Mouse (Mus musculus) E14TG2a.4 (cell line): ENCODE measurements around the gene Notch4.
A peak's percentile ranks its signal among the peaks of the same experiment; 100 is the strongest.

Experiments
- H3K27me3 ChIP-seq: 2 replicates; pipeline ENCODE4 v1.6.1; 2014; ENCODE audit warnings: low read length, control low read depth; ENCODE audit not compliant: insufficient read depth
- H3K36me3 ChIP-seq: 2 replicates; pipeline ENCODE4 v1.6.1; 2014; ENCODE audit warnings: low read length, control low read depth; ENCODE audit not compliant: insufficient read depth
- H3K4me1 ChIP-seq: replicated peaks from 2 replicates; pipeline ENCODE4 v1.6.1; 2014; ENCODE audit warnings: low read depth, low read length, control low read depth
- H3K4me3 ChIP-seq: replicated peaks from 2 replicates; pipeline ENCODE4 v1.5.1; 2014; ENCODE audit warnings: mild to moderate bottlenecking, low read length
- H3K9me3 ChIP-seq: 2 replicates; pipeline ENCODE4 v1.6.1; 2014; ENCODE audit warnings: low read length, control low read depth
- CTCF ChIP-seq: conservative IDR thresholded peaks from 2 replicates; pipeline ENCODE4 v1.5.1; 2014; ENCODE audit warnings: low read length
- NANOG ChIP-seq: IDR thresholded peaks from 2 replicates; pipeline ENCODE4 v1.6.1; 2014; ENCODE audit warnings: borderline replicate concordance, low read length, mixed read lengths
- POU5F1 ChIP-seq: IDR thresholded peaks from 2 replicates; pipeline ENCODE4 v1.6.1; 2014; ENCODE audit warnings: low read length, borderline replicate concordance

Gene Notch4

GRCm38 (mm10) chr17:34578070-34578469 is 14.0 kb downstream of the Notch4 start:
- H3K27me3 ChIP-seq = no peaks in the 10 kb centered on the region
- H3K4me3 ChIP-seq = no peak overlapping the region
- H3K36me3 ChIP-seq = peaks cover 94% of the 10 kb centered on the region
- peaks cover 8% of the 10 kb centered on the region; the same call in 1 of the 2 replicates for H3K9me3 ChIP-seq
- no peak for TF ChIP-seq NANOG
- no peak for TF ChIP-seq CTCF
- TF ChIP-seq POU5F1 = no peak
- peaks cover 26% of the 10 kb centered on the region for H3K4me1 ChIP-seq

DNA sequence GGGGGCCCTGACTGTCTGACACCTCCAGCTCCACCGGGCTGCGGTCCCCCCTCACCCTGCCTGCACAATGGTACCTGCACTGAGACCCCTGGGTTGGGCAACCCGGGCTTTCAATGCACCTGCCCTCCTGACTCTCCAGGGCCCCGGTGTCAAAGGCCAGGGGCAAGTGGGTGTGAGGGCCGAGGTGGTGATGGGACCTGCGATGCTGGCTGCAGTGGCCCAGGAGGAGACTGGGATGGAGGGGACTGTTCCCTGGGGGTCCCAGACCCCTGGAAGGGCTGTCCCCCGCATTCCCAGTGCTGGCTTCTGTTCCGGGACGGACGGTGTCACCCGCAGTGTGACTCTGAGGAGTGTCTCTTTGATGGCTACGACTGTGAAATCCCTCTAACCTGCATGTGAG is 18.5 kb downstream of the Notch4 start:
- Histone ChIP-seq H3K27me3 (no peaks in the 10 kb centered on the region), H3K4me1 (peaks cover 46% of the 10 kb centered on the region), H3K9me3 (peaks cover 8% of the 10 kb centered on the region; the same call in 1 of the 2 replicates), H3K36me3 (peaks cover 72% of the 10 kb centered on the region), H3K4me3 (no peak overlapping the region)
- TF ChIP-seq CTCF (no peak), POU5F1 (no peak), NANOG (no peak)

- Histone ChIP-seq H3K27me3 (no peaks in the 10 kb centered on the region), H3K9me3 (peaks cover 8% of the 10 kb centered on the region; the same call in 1 of the 2 replicates), H3K4me1 (peaks cover 53% of the 10 kb centered on the region), H3K36me3 (peaks cover 63% of the 10 kb centered on the region), H3K4me3 (0 out of 2 replicates have a peak overlapping the region, but pooled peaks have one; percentile 21)
- TF ChIP-seq POU5F1 (no peak), CTCF (no peak), NANOG (no peak)
Measured at GRCm38 (mm10) chr17:34583397-34583796, 19.3 kb downstream of the Notch4 start.

GRCm38 (mm10) chr17:34583819-34584218 is 19.8 kb downstream of the Notch4 start:
- peaks cover 59% of the 10 kb centered on the region for H3K36me3 ChIP-seq
- no peak for TF ChIP-seq NANOG
- TF ChIP-seq POU5F1 = no peak
- TF ChIP-seq CTCF = no peak
- H3K4me1 ChIP-seq = peaks cover 57% of the 10 kb centered on the region
- peaks cover 8% of the 10 kb centered on the region; the same call in 1 of the 2 replicates for H3K9me3 ChIP-seq
- no peaks in the 10 kb centered on the region for H3K27me3 ChIP-seq
- H3K4me3 ChIP-seq = 0 out of 2 replicates have a peak overlapping the region, but pooled peaks have one; percentile 21

- no peaks in the 10 kb centered on the region for H3K27me3 ChIP-seq
- peaks cover 49% of the 10 kb centered on the region for H3K36me3 ChIP-seq
- H3K9me3 ChIP-seq = peaks cover 8% of the 10 kb centered on the region; the same call in 1 of the 2 replicates
- TF ChIP-seq CTCF = no peak
- TF ChIP-seq NANOG = no peak
- peaks cover 69% of the 10 kb centered on the region for H3K4me1 ChIP-seq
- no peak overlapping the region for H3K4me3 ChIP-seq
Measured at GRCm38 (mm10) chr17:34585121-34585520, 21.1 kb downstream of the Notch4 start.

DNA sequence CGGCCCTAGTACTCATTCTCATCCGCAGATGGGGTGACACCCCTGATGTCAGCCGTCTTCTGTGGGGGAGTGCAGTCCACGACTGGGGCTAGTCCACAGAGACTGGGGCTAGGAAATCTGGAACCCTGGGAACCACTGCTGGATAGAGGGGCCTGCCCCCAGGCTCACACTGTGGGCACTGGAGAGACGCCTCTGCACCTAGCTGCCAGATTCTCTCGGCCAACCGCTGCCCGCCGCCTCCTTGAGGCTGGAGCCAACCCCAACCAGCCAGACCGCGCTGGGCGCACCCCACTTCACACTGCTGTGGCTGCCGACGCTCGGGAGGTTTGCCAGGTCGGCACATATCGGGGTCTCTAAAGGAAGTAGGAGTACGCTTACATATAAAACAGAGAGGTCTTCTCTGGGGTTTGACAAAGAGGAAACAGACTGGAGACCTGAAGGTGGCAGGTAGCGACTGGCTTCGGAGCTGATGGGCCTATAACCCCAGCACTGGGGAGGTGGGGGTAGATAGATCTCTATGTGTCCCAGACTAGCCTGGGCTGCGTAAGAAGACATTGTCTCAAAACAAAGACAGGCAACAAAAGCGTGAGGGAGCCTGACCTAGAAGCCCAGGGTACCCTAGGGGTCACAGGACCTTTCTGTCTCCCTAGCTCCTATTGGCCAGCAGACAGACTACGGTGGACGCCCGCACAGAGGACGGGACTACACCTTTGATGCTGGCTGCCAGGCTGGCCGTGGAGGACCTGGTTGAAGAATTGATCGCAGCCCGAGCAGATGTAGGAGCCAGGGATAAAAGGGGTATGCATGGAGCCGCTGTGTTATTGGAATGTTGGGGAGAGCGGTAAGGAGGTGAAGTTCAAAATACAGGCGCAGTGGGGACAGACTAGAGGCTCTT is 22.1 kb downstream of the Notch4 start:
- Histone ChIP-seq H3K27me3 (no peaks in the 10 kb centered on the region), H3K36me3 (peaks cover 39% of the 10 kb centered on the region), H3K9me3 (peaks cover 8% of the 10 kb centered on the region; the same call in 1 of the 2 replicates), H3K4me3 (peak overlapping the region; percentile 91), H3K4me1 (peaks cover 79% of the 10 kb centered on the region)
- no peak for TF ChIP-seq POU5F1
- TF ChIP-seq CTCF = no peak
- no peak for TF ChIP-seq NANOG

DNA sequence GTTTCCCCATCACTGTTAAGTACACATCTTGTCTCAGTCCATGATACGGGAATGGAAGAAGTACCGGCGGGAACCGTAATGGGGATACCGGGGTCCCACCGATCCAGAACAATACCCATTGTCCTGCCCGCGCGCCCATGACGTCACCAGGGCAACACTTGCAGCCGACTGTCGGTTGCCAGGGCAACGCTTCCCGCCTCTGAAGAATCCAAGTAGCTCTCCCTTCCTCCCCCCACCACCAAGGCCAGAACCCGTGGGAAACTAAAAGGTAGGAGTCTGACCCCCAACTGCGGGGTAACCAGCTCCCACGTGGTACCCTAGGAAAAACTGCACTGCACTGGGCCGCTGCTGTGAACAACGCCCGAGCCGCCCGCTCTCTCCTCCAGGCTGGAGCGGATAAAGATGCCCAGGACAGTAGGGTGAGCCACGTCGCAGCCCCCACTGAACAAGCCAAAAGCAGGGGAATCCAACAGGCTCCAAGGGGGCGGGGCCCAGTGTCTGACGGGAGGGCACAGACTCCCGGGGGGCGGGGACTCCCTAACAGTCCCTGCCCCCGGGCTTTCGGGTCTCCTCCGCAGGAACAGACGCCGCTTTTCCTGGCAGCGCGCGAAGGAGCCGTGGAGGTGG is 22.8 kb downstream of the Notch4 start:
- no peak for TF ChIP-seq CTCF
- TF ChIP-seq NANOG = no peak
- TF ChIP-seq POU5F1 = no peak
- peaks cover 86% of the 10 kb centered on the region for H3K4me1 ChIP-seq

GRCm38 (mm10) chr17:34587423-34587811 is 23.3 kb downstream of the Notch4 start:
- Histone ChIP-seq H3K4me1 (peaks cover 84% of the 10 kb centered on the region), H3K36me3 (peaks cover 26% of the 10 kb centered on the region), H3K9me3 (no peaks in the 10 kb centered on the region), H3K4me3 (peak overlapping the region; percentile 91), H3K27me3 (no peaks in the 10 kb centered on the region)
- TF ChIP-seq POU5F1 (no peak), NANOG (no peak), CTCF (no peak)

More for the DNA sequence above, 22.8 kb downstream of the Notch4 start:
- Histone ChIP-seq H3K27me3 (no peaks in the 10 kb centered on the region), H3K9me3 (peaks cover 3% of the 10 kb centered on the region; the same call in 1 of the 2 replicates), H3K4me3 (peak overlapping the region; percentile 91), H3K36me3 (peaks cover 31% of the 10 kb centered on the region)
